Mouse (Mus musculus) E14TG2a.4 (cell line): ENCODE measurements at regions not wholly inside any gene's neighbourhood (a gene's known extent, or its start where the extent isn't known, plus 50 kb on each side); places are given as distances from the start of the nearest gene placed in this dataset.
"Not testable (repeated sequence)": the region's sequence is repeated elsewhere in the genome, so short reads cannot be mapped to it uniquely, and the experiment has no call there.

Experiments
- CTCF ChIP-seq: conservative IDR thresholded peaks from 2 replicates; pipeline ENCODE4 v1.5.1; 2014; ENCODE audit warnings: low read length
- POU5F1 ChIP-seq: IDR thresholded peaks from 2 replicates; pipeline ENCODE4 v1.6.1; 2014; ENCODE audit warnings: low read length, borderline replicate concordance

DNA sequence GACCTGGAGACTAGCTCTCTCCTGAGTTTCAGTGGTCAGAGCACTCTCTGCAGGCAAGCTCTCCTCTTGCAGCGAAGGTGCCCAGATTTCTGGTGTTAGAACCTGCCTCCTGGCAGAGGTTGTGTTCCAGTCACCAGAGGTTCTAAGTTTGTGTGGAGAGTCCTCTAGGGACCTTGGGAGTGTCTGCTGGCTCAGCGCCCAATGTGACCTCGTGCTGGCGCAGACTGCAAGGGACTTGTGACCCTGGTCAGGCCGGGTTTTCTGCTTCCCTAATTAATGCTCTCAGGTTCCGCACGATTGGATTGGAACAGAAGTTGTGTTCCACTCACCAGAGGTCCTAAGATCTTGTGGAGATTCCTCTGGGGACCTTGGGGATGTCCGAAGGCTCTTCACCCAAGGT, 384.2 kb upstream of the Stxbp6 start:
- not testable (repeated sequence) for TF ChIP-seq CTCF, POU5F1
